Comparison of ENCODE assay signal across 15 mouse cellular contexts in genomic region chr10:123707026-123707425, GRCm38 (mm10).
"Had no signal": no experiment of that assay in that cellular context is flagged by ENCODE, and none has a peak within 500 bp of the region (broad histone marks: within the 10 kb centered on the region; RNA-seq: fewer than 3 reads in every experiment).

No protein-coding gene starts in this region.

- DNase-seq: retina, postnatal 1 day; right cerebral cortex, adult 18-20 months; right cerebral cortex, postnatal 14 days; right cerebral cortex, postnatal 25 days; right cerebral cortex, postnatal 4 days; spleen, adult 18-20 months; thymus, adult 18-20 months; thymus, adult 2 months; thymus, postnatal 14 days; thymus, postnatal 25 days; thymus, postnatal 36 days; thymus, postnatal 4 days had no signal

- H3K4me1 ChIP-seq: neural tube, embryonic 15.5 days; stomach, embryonic 15.5 days had no signal

- H3K4me3 ChIP-seq: neural tube, embryonic 15.5 days; stomach, embryonic 15.5 days had no signal

- H3K9ac ChIP-seq: neural tube, embryonic 15.5 days; stomach, embryonic 15.5 days had no signal

- H3K27ac ChIP-seq: neural tube, embryonic 15.5 days; stomach, embryonic 15.5 days; stomach, postnatal 0 days had no signal

- H3K27me3 ChIP-seq: neural tube, embryonic 15.5 days; stomach, embryonic 15.5 days had no signal

- H3K36me3 ChIP-seq: neural tube, embryonic 15.5 days; stomach, embryonic 15.5 days had no signal

- H3K9me3 ChIP-seq: neural tube, embryonic 15.5 days; stomach, embryonic 15.5 days had no signal

- H3K4me2 ChIP-seq: neural tube, embryonic 15.5 days; stomach, embryonic 15.5 days had no signal
